Mouse (Mus musculus): ENCODE data around the gene Gfpt1.

DNA sequence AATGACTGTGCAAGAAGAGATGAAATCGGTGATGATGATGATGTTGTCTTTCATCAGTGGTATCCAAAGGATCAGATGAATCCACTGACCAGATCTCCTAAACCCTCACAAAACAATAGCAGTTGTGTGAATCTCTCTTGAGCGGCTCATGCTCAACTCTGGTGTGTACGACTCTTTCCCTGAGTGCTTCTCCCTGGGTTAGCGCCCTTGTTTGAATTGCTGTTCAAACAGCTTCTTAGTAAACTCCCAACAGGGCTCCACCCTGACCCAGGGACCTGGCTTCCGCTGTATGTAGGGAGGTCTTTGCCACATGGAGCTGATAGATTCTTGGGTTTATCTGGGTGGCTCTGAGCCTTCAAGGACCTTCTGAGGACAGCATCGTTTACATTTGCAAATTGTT is 80.8 kb downstream of the Gfpt1 start:
- TF ChIP-seq CTCF (conservative IDR thresholded peaks at IDR 0.05; ENCODE audit: insufficient read depth, insufficient read length, low read depth, low read length) (no peak), POLR2A (IDR thresholded peaks at IDR 0.05; ENCODE audit: low read depth, low read length) (no peak)

All from kidney, adult 2 months (tissue).